Comparison of ENCODE assay signal across 29 mouse cellular contexts in genomic region chr3:103712196-103712595, GRCm38 (mm10). TPM values are rescaled to one million over a fixed set of nuclear protein-coding genes. Genes with fewer than 3 reads are reported as not detected.
DNase-seq lines count a peak whose midpoint lies in the region; ATAC-seq and TF ChIP-seq lines count a peak whose summit lies in the region.
"Had no signal": no experiment of that assay in that cellular context is flagged by ENCODE, and none has a peak within 500 bp of the region (broad histone marks: within the 10 kb centered on the region; RNA-seq: fewer than 3 reads in every experiment).

No protein-coding gene starts in this region.

- TF ChIP-seq CTCF in kidney, postnatal 0 days (IDR thresholded peaks at IDR 0.05; ENCODE audit: low read depth) = no peak

- no peaks in the 10 kb centered on the region for H3K36me3 ChIP-seq in kidney, postnatal 0 days (ENCODE audit: insufficient read depth, low read length)
- H3K36me3 ChIP-seq in kidney, embryonic 16.5 days (ENCODE audit: insufficient read depth, low read length) = no peaks in the 10 kb centered on the region
- H3K36me3 ChIP-seq: embryonic facial prominence, embryonic 13.5 days; heart, embryonic 12.5 days; hindbrain, embryonic 10.5 days; limb, embryonic 13.5 days; liver, embryonic 13.5 days; stomach, embryonic 15.5 days had no signal

- H3K27me3 ChIP-seq in kidney, postnatal 0 days (ENCODE audit: insufficient read depth, low read length) = no peaks in the 10 kb centered on the region
- no peaks in the 10 kb centered on the region for H3K27me3 ChIP-seq in kidney, embryonic 16.5 days (ENCODE audit: insufficient read depth, low read length)
- H3K27me3 ChIP-seq: CH12.LX; embryonic facial prominence, embryonic 13.5 days; heart, embryonic 12.5 days; limb, embryonic 13.5 days; liver, embryonic 13.5 days; stomach, embryonic 15.5 days had no signal

- no peaks in the 10 kb centered on the region for H3K9me3 ChIP-seq in kidney, postnatal 0 days (replicated peaks; ENCODE audit: low read length)
- H3K9me3 ChIP-seq in kidney, embryonic 16.5 days (ENCODE audit: low read length) = no peaks in the 10 kb centered on the region
- H3K9me3 ChIP-seq: embryonic facial prominence, embryonic 13.5 days; heart, embryonic 12.5 days; hindbrain, embryonic 10.5 days; limb, embryonic 13.5 days; liver, embryonic 13.5 days; megakaryocyte, embryonic 14.5 days; stomach, embryonic 15.5 days had no signal

- 0 out of 2 replicates have a peak, but pooled peaks cover 3% of the 10 kb centered on the region for H3K4me1 ChIP-seq in kidney, postnatal 0 days (replicated peaks; ENCODE audit: insufficient read depth, low read length)
- H3K4me1 ChIP-seq in kidney, embryonic 16.5 days (ENCODE audit: insufficient read depth, low read length) = 0 out of 2 replicates have a peak, but pooled peaks cover 2% of the 10 kb centered on the region
- H3K4me1 ChIP-seq: liver, embryonic 13.5 days had no signal

- 97% methylated on average over 4 of the region's 4 CpGs for WGBS in kidney, postnatal 0 days
- 94% methylated on average over 4 of the region's 4 CpGs for WGBS in kidney, embryonic 16.5 days

- H3K27ac ChIP-seq in kidney, postnatal 0 days = no peak overlapping the region
- H3K27ac ChIP-seq in kidney, embryonic 16.5 days (ENCODE audit: low read length) = no peak overlapping the region
- H3K27ac ChIP-seq: embryonic facial prominence, embryonic 13.5 days; hindbrain, embryonic 10.5 days; limb, embryonic 13.5 days; liver, embryonic 13.5 days; stomach, embryonic 15.5 days had no signal

- no peak overlapping the region for H3K9ac ChIP-seq in kidney, postnatal 0 days (ENCODE audit: low read depth, low read length)
- H3K9ac ChIP-seq in kidney, embryonic 16.5 days (replicated peaks; ENCODE audit: low read length) = no peak overlapping the region
- H3K9ac ChIP-seq: embryonic facial prominence, embryonic 13.5 days; heart, embryonic 12.5 days; limb, embryonic 13.5 days; liver, embryonic 13.5 days; stomach, embryonic 15.5 days had no signal

- DNase-seq in adrenal gland, postnatal 14 days = peak; percentile 32
- no peak for DNase-seq in adrenal gland, adult 18-20 months (ENCODE audit: low spot score in 2 of 2)
- DNase-seq in kidney, postnatal 0 days (ENCODE audit: low spot score) = peak; percentile 64
- DNase-seq in testis, postnatal 10 days (ENCODE audit: low spot score) = peak; percentile 51
- no peak for DNase-seq in testis, postnatal 14 days (ENCODE audit: low spot score)
- DNase-seq in cerebellum, adult 9-10 months = no peak
- DNase-seq: adrenal gland, postnatal 36 days; cerebellum, adult 18-20 months; cerebellum, postnatal 36 days; gastrocnemius, postnatal 36 days; kidney, adult 11 months; kidney, postnatal 36 days; liver, embryonic 13.5 days had no signal

- H3K4me3 ChIP-seq in kidney, postnatal 0 days (replicated peaks; ENCODE audit: low read depth, low read length) = no peak overlapping the region
- no peak overlapping the region for H3K4me3 ChIP-seq in kidney, embryonic 16.5 days (ENCODE audit: low read length)
- H3K4me3 ChIP-seq: embryonic facial prominence, embryonic 13.5 days; heart, embryonic 12.5 days; hindbrain, embryonic 10.5 days; limb, embryonic 13.5 days; liver, embryonic 13.5 days; megakaryocyte, embryonic 14.5 days; stomach, embryonic 15.5 days had no signal

- no peak overlapping the region for H3K4me2 ChIP-seq in kidney, postnatal 0 days (ENCODE audit: low read length)
- no peak overlapping the region for H3K4me2 ChIP-seq in kidney, embryonic 16.5 days (replicated peaks; ENCODE audit: low read depth, low read length)
- H3K4me2 ChIP-seq: embryonic facial prominence, embryonic 13.5 days; heart, embryonic 12.5 days; limb, embryonic 13.5 days; liver, embryonic 13.5 days; stomach, embryonic 15.5 days had no signal

- ATAC-seq in kidney, postnatal 0 days (replicated peaks; ENCODE audit: low FRiP score, low read depth) = no peak
- ATAC-seq in kidney, embryonic 16.5 days (ENCODE audit: low FRiP score, low TSS enrichment) = no peak
- no peak for ATAC-seq in granulocyte monocyte progenitor cell, adult 5-6 weeks (replicated peaks; ENCODE audit: poor library complexity, severe bottlenecking)
- ATAC-seq: forebrain, embryonic 16.5 days; midbrain, embryonic 16.5 days had no signal

RNA-seq across cellular contexts. Expression of gene Olfml3, which starts 25.6 kb away (rescaled TPM):
- total RNA-seq in adrenal gland, postnatal 14 days (2021) = 12.0 and 12.7 TPM in 2 replicates
- total RNA-seq in adrenal gland, adult 18-20 months (2021) = 10 to 100 TPM; 17.3 to 24.4 TPM
- polyA plus RNA-seq in kidney, postnatal 0 days (2015; fragmentation: Nextera tagmentation; extraction: Ambion mirVana) = 48.5 and 51.2 TPM in 2 replicates
- polyA plus RNA-seq in kidney, embryonic 16.5 days (2015; fragmentation: Nextera tagmentation; extraction: Ambion mirVana) = 62.0 and 63.8 TPM in 2 replicates
- total RNA-seq in granulocyte monocyte progenitor cell, adult 5-6 weeks (2014; fragmentation: Nextera tagmentation) = 0.30 TPM in 1 of 2 replicates, not detected in the other
- 0.86 TPM in 1 of 2 replicates, not detected in the other for total RNA-seq in granulocyte monocyte progenitor cell, adult 5-6 weeks (2017)

RNA-seq across cellular contexts. Expression of gene Gm10964, which starts 27.0 kb away (rescaled TPM):
- not detected in 2 replicates for total RNA-seq in adrenal gland, postnatal 14 days (2021)
- total RNA-seq in adrenal gland, adult 18-20 months (2021) = not detected
- polyA plus RNA-seq in kidney, postnatal 0 days (2015; fragmentation: Nextera tagmentation; extraction: Ambion mirVana) = not detected in 2 replicates
- polyA plus RNA-seq in kidney, embryonic 16.5 days (2015; fragmentation: Nextera tagmentation; extraction: Ambion mirVana) = not detected in 2 replicates
- total RNA-seq in granulocyte monocyte progenitor cell, adult 5-6 weeks (2014; fragmentation: Nextera tagmentation) = not detected in 2 replicates
- not detected in 2 replicates for total RNA-seq in granulocyte monocyte progenitor cell, adult 5-6 weeks (2017)
- total RNA-seq: adrenal gland, postnatal 36 days; CH12.LX; gastrocnemius, postnatal 36 days; layer of hippocampus, postnatal 10 days; left cerebral cortex, adult 8-10 months had no signal
- polyA plus RNA-seq: embryonic facial prominence, embryonic 13.5 days; forebrain, embryonic 16.5 days; heart, embryonic 12.5 days; hindbrain, embryonic 10.5 days; limb, embryonic 13.5 days; liver, embryonic 13.5 days; lung, embryonic 16.5 days; midbrain, embryonic 16.5 days; stomach, embryonic 15.5 days; thymus, postnatal 0 days; urinary bladder, adult 2 months had no signal

Comparison
In these comparisons a context has a peak if more than half of its experiments do, and no peak if none do; other contexts are left out.
1. DNase-seq: peak in adrenal gland, postnatal 14 days (single experiment), kidney, postnatal 0 days (single experiment) and testis, postnatal 10 days (single experiment); none in adrenal gland, adult 18-20 months (0 of 2), testis, postnatal 14 days (single experiment) and cerebellum, adult 9-10 months (single experiment).